Mouse (Mus musculus): ENCODE results near the gene Cul7. TPM values are rescaled to one million over a fixed set of nuclear protein-coding genes. Genes with fewer than 3 reads are reported as not detected.

Gene Cul7
- polyA plus RNA-seq, 1 experiment from 2014 or later: 26.8 TPM

DNA sequence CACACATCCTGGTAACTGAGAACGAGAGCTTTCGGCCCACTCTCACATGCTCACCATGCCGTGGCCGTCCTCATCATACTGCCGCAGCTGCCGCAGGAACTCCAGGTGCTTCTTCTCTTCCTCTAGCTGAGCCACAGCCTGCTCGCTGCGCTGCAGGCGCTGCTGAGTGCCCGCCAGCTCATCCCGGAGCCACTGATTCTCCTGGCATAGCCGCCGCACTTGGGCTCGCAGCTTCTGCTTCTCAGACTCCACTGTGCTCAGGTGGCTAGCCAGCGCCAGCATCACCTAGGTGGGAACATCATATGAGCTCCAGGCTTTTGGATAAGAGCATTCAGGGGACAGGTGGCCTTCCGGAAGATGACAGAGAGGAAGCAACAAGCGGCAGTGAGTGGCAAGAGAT, 8.1 kb upstream of the Cul7 start:
- H3K4me1 ChIP-seq (ENCODE audit: control insufficient read depth, insufficient read depth, low read length): peaks cover 12% of the 10 kb centered on the region
- DNase-seq (ENCODE audit: low spot score, missing footprints): no peak
- no peak overlapping the region for H3K27ac ChIP-seq (ENCODE audit: low read depth, low read length)
- WGBS: 91% methylated on average over 17 of the region's 17 CpGs
- no peak for ATAC-seq (ENCODE audit: low FRiP score)
- H3K36me3 ChIP-seq (ENCODE audit: control insufficient read depth, insufficient read depth, low read length): peaks cover 3% of the 10 kb centered on the region; the same call in 1 of the 2 replicates
- no peaks in the 10 kb centered on the region for H3K27me3 ChIP-seq (ENCODE audit: control insufficient read depth, insufficient read depth, low read length)
- no peak overlapping the region for H3K9ac ChIP-seq (ENCODE audit: low read length)
- H3K9me3 ChIP-seq (ENCODE audit: control insufficient read depth, low read length): no peaks in the 10 kb centered on the region
- H3K4me2 ChIP-seq: no peak overlapping the region
- no peak overlapping the region for H3K4me3 ChIP-seq (ENCODE audit: low read depth, low read length)

DNA sequence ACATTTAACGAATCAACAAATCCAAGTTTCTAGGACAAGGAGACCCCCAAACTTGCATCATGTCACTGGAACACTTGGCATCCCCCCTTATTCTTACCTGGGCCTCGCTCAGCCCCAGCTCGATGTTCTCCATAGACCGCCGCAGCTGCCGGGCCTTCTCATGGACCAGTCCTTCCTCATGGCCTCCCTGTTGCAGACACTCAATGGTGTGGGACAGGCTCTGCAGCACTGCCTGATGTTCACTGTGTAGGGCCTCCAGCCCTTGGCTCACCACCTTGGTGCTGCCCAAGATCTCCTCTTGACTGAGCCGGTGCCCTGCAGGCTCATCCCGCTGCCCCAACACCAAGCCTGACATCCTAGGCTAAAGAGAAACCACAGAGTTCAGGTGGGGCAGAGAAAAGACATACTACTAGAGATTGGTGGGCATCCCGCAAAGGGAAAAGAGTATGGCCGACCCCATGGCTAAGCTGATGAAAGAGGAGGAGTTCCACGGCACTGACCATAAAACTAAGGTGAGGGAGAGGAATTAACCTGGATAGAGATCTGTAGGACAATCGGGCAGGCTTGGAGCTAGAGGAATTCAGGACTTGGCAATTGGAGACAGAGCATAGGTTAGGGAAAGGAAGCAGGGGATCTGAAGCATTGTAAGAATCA, 5.9 kb upstream of the Cul7 start:
- Histone ChIP-seq H3K9ac (ENCODE audit: low read length) (peak overlapping the region; percentile 3; the same call in 1 of the 2 replicates), H3K9me3 (ENCODE audit: control insufficient read depth, low read length) (no peaks in the 10 kb centered on the region), H3K4me3 (ENCODE audit: low read depth, low read length) (no peak overlapping the region; the same call in 1 of the 2 replicates), H3K36me3 (ENCODE audit: control insufficient read depth, insufficient read depth, low read length) (peaks cover 3% of the 10 kb centered on the region; the same call in 1 of the 2 replicates), H3K27ac (ENCODE audit: low read depth, low read length) (no peak overlapping the region), H3K4me2 (no peak overlapping the region; the same call in 1 of the 2 replicates), H3K4me1 (ENCODE audit: control insufficient read depth, insufficient read depth, low read length) (peaks cover 12% of the 10 kb centered on the region), H3K27me3 (ENCODE audit: control insufficient read depth, insufficient read depth, low read length) (no peaks in the 10 kb centered on the region)
- DNase-seq (ENCODE audit: low spot score, missing footprints): no peak
- ATAC-seq (ENCODE audit: low FRiP score): no peak
- 88% methylated on average over 12 of the region's 12 CpGs for WGBS

DNA sequence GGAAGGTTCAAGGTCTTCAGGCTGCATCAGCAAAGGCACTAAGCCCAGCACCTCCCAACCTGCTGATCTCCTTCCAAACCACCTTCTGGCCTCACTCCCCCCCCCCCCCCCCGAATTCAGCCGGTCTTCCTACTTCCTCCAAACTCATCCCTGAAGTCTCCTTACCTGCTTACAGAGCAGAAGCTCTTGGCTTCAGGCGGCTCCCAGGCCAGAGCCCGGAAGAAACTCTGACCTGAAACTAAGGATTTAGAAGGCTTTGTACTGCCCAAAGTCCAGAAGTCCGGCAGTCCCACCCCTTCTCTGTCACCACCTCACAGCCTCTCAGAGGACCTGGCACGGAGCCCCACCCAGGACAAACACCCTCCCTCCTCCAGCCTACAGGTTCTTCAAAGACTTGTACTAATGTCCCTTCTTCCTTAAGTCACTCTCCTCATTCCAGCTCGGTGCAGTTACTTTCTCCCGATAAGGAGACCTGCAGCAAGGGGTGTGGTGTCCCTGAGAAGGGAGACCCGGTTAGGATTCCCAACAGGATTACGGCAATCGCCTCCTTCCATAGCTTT, 5.1 kb upstream of the Cul7 start:
- no peak overlapping the region for H3K27ac ChIP-seq (ENCODE audit: low read depth, low read length)
- 6% methylated on average over 11 of the region's 11 CpGs for WGBS

DNA sequence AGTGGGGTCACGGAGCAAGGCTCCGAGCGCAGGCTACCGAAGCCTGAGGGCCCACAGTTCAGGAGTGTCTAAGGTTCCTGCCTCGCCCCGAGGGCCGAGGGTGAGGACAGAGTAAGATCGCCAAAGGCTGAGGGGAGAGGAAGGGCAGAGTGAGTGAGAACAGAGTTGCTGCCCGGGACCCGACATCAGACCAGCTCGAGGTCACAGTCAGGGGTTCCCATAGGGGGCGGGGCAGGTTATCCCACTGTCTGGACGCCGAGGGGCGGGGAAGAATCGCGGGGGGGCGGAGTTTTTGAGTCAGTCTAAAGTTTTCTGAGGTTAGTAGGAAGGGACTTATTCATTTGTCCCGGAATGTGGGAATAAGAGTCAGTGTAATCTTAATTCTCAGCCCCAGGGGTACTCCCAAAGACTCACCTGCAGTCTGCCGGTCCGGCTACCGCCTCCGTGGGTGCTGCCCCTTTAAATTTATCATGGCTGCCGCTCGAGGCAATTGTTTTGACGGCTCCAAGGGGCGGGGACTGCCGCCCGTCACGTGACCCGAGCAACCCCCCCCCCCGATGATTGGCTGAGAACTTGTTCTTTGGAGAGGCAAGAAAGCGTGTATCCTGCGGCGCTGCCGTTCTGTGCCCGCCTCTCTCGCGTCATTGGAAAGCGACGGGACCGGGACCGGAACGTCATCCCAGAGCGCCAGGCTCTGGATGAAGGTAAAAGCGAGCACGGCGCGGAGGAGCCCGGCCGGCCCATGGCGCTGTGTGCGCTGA, 4.4 kb upstream of the Cul7 start, which contains the start of the genes Klc4 and Mrpl2:
TSS of gene Klc4 (minus strand) at position 462 of the 761 bp plus-strand sequence.
TSS of gene Mrpl2 (plus strand) at position 669 of the 761 bp plus-strand sequence.
- no peaks in the 10 kb centered on the region for H3K27me3 ChIP-seq (ENCODE audit: control insufficient read depth, insufficient read depth, low read length)
- no peaks in the 10 kb centered on the region for H3K9me3 ChIP-seq (ENCODE audit: control insufficient read depth, low read length)
- DNase-seq (ENCODE audit: low spot score, missing footprints): peak; percentile 100
- ATAC-seq (ENCODE audit: low FRiP score): peak; percentile 74
- H3K27ac ChIP-seq (ENCODE audit: low read depth, low read length): no peak within 1 kb of the TSS
- peaks cover 21% of the 10 kb centered on the region for H3K4me1 ChIP-seq (ENCODE audit: control insufficient read depth, insufficient read depth, low read length)
- peak within 1 kb of the TSS; percentile 68 for H3K9ac ChIP-seq (ENCODE audit: low read length)
- H3K4me2 ChIP-seq: peak within 1 kb of the TSS; percentile 72
- peak within 1 kb of the TSS; percentile 78 for H3K4me3 ChIP-seq (ENCODE audit: low read depth, low read length)
- WGBS: under 1% methylated on average over 53 of the region's 53 CpGs
- H3K36me3 ChIP-seq (ENCODE audit: control insufficient read depth, insufficient read depth, low read length): no peaks in the 10 kb centered on the region; the same call in 1 of the 2 replicates

More for the DNA sequence above, 5.1 kb upstream of the Cul7 start:
- no peaks in the 10 kb centered on the region for H3K27me3 ChIP-seq (ENCODE audit: control insufficient read depth, insufficient read depth, low read length)
- peak overlapping the region; percentile 78 for H3K4me3 ChIP-seq (ENCODE audit: low read depth, low read length)
- no peaks in the 10 kb centered on the region for H3K9me3 ChIP-seq (ENCODE audit: control insufficient read depth, low read length)
- peaks cover 3% of the 10 kb centered on the region; the same call in 1 of the 2 replicates for H3K36me3 ChIP-seq (ENCODE audit: control insufficient read depth, insufficient read depth, low read length)
- ATAC-seq (ENCODE audit: low FRiP score) (peak; percentile 27; the same call in 1 of the 2 replicates), DNase-seq (ENCODE audit: low spot score, missing footprints) (no peak)
- peaks cover 19% of the 10 kb centered on the region for H3K4me1 ChIP-seq (ENCODE audit: control insufficient read depth, insufficient read depth, low read length)
- H3K4me2 ChIP-seq: peak overlapping the region; percentile 72
- H3K9ac ChIP-seq (ENCODE audit: low read length): peak overlapping the region; percentile 60

DNA sequence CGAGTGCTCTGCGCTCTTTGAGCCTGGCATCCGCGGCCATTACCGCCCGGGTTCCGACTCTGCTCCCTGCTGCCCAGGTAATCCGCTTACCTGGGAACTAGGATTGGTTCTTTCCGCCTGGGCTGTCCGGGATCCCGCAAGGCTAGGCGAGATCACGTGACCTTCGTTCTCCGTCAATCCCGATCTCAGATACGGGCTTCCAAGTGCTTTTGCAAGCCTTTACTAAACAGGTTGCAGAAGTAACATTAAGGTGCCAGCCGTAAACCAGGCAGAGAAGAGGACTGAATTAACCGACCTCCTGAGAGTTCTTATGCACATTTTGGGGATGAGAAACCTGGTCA, 3.8 kb upstream of the Cul7 start:
- ATAC-seq (ENCODE audit: low FRiP score): no peak
- H3K4me3 ChIP-seq (ENCODE audit: low read depth, low read length): peak overlapping the region; percentile 78
- H3K4me2 ChIP-seq: peak overlapping the region; percentile 71
- no peaks in the 10 kb centered on the region for H3K36me3 ChIP-seq (ENCODE audit: control insufficient read depth, insufficient read depth, low read length)
- H3K4me1 ChIP-seq (ENCODE audit: control insufficient read depth, insufficient read depth, low read length): peaks cover 26% of the 10 kb centered on the region
- peak overlapping the region; percentile 68 for H3K9ac ChIP-seq (ENCODE audit: low read length)
- no peak overlapping the region for H3K27ac ChIP-seq (ENCODE audit: low read depth, low read length)
- no peaks in the 10 kb centered on the region for H3K27me3 ChIP-seq (ENCODE audit: control insufficient read depth, insufficient read depth, low read length)
- WGBS: 1% methylated on average over 19 of the region's 19 CpGs
- no peaks in the 10 kb centered on the region for H3K9me3 ChIP-seq (ENCODE audit: control insufficient read depth, low read length)
- no peak for DNase-seq (ENCODE audit: low spot score, missing footprints)

DNA sequence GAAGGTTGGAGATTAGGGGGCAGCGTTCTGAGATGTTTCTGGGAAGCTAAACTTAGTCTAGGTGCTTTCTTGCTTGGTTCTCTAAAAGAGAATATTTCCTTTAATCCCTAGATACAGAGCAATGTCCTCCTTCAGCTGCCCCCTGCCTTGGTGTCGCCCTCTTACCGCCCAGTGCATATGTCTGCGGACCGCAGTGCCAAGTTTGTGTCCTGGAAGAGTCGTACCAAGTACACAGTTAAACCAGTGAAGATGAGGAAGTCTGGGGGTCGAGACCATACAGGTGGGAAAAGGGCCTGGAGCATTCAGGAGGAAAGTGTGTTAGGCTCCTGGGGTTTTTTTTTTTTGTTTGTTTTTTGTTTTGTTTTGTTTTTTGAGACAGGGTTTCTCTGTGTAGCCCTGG, 2.9 kb upstream of the Cul7 start:
- H3K4me3 ChIP-seq (ENCODE audit: low read depth, low read length): no peak overlapping the region
- no peaks in the 10 kb centered on the region for H3K9me3 ChIP-seq (ENCODE audit: control insufficient read depth, low read length)
- no peak for DNase-seq (ENCODE audit: low spot score, missing footprints)
- no peak overlapping the region for H3K9ac ChIP-seq (ENCODE audit: low read length)
- ATAC-seq (ENCODE audit: low FRiP score): no peak
- H3K4me2 ChIP-seq: 0 out of 2 replicates have a peak overlapping the region, but pooled peaks have one; percentile 71
- H3K4me1 ChIP-seq (ENCODE audit: control insufficient read depth, insufficient read depth, low read length): peaks cover 32% of the 10 kb centered on the region
- no peaks in the 10 kb centered on the region for H3K27me3 ChIP-seq (ENCODE audit: control insufficient read depth, insufficient read depth, low read length)
- H3K36me3 ChIP-seq (ENCODE audit: control insufficient read depth, insufficient read depth, low read length): no peaks in the 10 kb centered on the region
- 90% methylated on average over 7 of the region's 7 CpGs for WGBS
- no peak overlapping the region for H3K27ac ChIP-seq (ENCODE audit: low read depth, low read length)

DNA sequence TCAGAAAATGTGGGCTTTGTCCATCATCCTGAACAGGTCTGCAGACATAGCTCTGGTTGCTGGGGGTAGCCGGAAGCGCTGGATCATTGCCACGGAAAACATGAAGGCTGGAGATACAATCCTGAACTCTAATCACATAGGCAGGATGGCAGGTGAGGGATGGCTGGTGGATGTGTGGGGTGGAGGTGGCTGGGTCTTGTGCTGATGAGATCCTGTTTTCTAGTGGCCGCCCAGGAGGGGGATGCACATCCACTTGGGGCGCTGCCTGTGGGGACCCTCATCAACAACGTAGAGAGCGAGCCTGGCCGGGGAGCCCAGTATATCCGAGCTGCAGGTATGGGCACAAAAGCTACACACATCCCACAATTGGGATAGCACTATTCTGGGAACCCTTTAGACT, 1.7 kb upstream of the Cul7 start:
- DNase-seq (ENCODE audit: low spot score, missing footprints) (no peak), ATAC-seq (ENCODE audit: low FRiP score) (no peak)
- WGBS: 94% methylated on average over 9 of the region's 9 CpGs
- Histone ChIP-seq H3K4me3 (ENCODE audit: low read depth, low read length) (no peak overlapping the region), H3K4me1 (ENCODE audit: control insufficient read depth, insufficient read depth, low read length) (peaks cover 32% of the 10 kb centered on the region), H3K9me3 (ENCODE audit: control insufficient read depth, low read length) (no peaks in the 10 kb centered on the region), H3K4me2 (no peak overlapping the region), H3K36me3 (ENCODE audit: control insufficient read depth, insufficient read depth, low read length) (no peaks in the 10 kb centered on the region), H3K9ac (ENCODE audit: low read length) (no peak overlapping the region), H3K27me3 (ENCODE audit: control insufficient read depth, insufficient read depth, low read length) (no peaks in the 10 kb centered on the region), H3K27ac (ENCODE audit: low read depth, low read length) (no peak overlapping the region)

DNA sequence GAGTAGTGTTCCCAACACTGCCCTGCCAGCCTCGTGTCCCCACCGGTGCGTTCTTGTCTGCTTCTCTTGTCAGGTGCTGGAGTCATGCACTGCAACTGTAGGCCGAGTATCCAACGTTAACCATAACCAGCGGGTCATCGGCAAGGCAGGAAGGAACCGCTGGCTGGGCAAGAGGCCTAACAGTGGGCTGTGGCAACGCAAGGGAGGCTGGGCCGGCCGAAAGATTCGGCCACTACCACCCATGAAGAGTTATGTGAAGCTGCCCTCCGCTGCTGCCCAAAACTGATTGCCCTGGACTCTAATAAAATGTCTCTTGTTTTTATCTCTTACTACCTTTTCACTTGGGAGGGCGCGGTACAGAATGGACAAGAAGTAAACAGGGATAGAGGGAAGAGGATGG, 326 bp upstream of the Cul7 start:
- WGBS: 39% methylated on average over 15 of the region's 15 CpGs
- Histone ChIP-seq H3K9ac (ENCODE audit: low read length) (peak overlapping the region; percentile 92), H3K27ac (ENCODE audit: low read depth, low read length) (peak overlapping the region; percentile 84), H3K4me1 (ENCODE audit: control insufficient read depth, insufficient read depth, low read length) (peaks cover 30% of the 10 kb centered on the region), H3K9me3 (ENCODE audit: control insufficient read depth, low read length) (no peaks in the 10 kb centered on the region), H3K4me3 (ENCODE audit: low read depth, low read length) (peak overlapping the region; percentile 71), H3K4me2 (peak overlapping the region; percentile 85), H3K27me3 (ENCODE audit: control insufficient read depth, insufficient read depth, low read length) (no peaks in the 10 kb centered on the region), H3K36me3 (ENCODE audit: control insufficient read depth, insufficient read depth, low read length) (peaks cover 6% of the 10 kb centered on the region)
- ATAC-seq (ENCODE audit: low FRiP score): no peak
- DNase-seq (ENCODE audit: low spot score, missing footprints): no peak

DNA sequence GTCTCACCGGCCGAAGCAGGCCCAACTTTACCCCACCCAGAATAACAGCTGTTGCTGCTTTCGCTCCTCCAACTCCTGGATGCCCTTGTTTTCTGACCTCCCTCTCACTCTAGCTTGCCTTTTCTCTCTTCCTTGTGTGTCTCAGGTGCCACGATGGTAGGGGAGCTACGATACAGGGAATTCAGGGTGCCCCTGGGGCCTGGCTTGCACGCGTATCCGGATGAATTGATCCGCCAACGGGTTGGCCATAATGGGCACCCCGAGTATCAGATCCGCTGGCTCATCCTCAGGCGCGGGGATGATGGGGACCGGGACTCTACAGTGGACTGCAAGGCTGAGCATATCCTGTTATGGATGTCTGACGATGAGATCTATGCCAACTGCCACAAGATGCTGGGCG, 1.2 kb downstream of the Cul7 start:
- WGBS: 85% methylated on average over 17 of the region's 17 CpGs
- no peak for DNase-seq (ENCODE audit: low spot score, missing footprints)
- Histone ChIP-seq H3K27me3 (ENCODE audit: control insufficient read depth, insufficient read depth, low read length) (no peaks in the 10 kb centered on the region), H3K4me3 (ENCODE audit: low read depth, low read length) (peak overlapping the region; percentile 71), H3K36me3 (ENCODE audit: control insufficient read depth, insufficient read depth, low read length) (peaks cover 9% of the 10 kb centered on the region), H3K9me3 (ENCODE audit: control insufficient read depth, low read length) (no peaks in the 10 kb centered on the region), H3K9ac (ENCODE audit: low read length) (peak overlapping the region; percentile 92), H3K4me2 (peak overlapping the region; percentile 85), H3K4me1 (ENCODE audit: control insufficient read depth, insufficient read depth, low read length) (peaks cover 26% of the 10 kb centered on the region), H3K27ac (ENCODE audit: low read depth, low read length) (no peak overlapping the region)
- no peak for ATAC-seq (ENCODE audit: low FRiP score)

All from midbrain, embryonic 11.5 days (tissue).